Mouse (Mus musculus) ES-E14 (cell line): ENCODE measurements around the gene Pus7.

Experiments
- CHD2 ChIP-seq: IDR thresholded peaks from 2 replicates; pipeline ENCODE4 v1.6.1; 2014; ENCODE audit warnings: mild to moderate bottlenecking, low read depth, low read length, inconsistent platforms
- MAFK ChIP-seq: IDR thresholded peaks from 2 replicates; pipeline ENCODE4 v1.6.1; 2014; ENCODE audit warnings: mild to moderate bottlenecking, low read depth, low read length, inconsistent platforms; ENCODE audit not compliant: insufficient read depth
- ZC3H11A ChIP-seq: IDR thresholded peaks from 2 replicates; pipeline ENCODE4 v1.6.1; 2012; ENCODE audit warnings: low read depth, mild to moderate bottlenecking, inconsistent platforms, low read length, borderline replicate concordance

DNA sequence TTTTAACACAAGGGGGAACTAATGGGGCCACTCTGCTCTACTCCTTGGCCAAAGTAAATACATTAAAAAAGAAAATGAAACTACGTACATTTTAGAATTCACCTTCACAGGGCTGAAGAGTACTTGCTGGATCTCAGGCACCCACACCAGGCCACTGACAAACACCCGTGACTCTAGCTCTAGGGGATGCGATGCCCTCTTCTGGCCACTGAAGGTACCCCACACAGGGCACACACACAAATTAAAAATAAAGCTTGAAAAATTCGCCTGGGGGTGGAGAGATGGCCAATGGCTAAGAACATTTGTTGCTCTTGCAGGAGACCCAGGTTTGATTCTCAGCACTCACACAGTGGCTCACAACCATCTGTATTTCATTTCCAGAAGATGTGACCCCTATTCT, 27.1 kb downstream of the Pus7 start:
- TF ChIP-seq CHD2 = no peak
- TF ChIP-seq MAFK = no peak
- TF ChIP-seq ZC3H11A = no peak
